In genomic region chr2:168205265-168205664, GRCm38 (mm10) we compare ENCODE assay signal across 8 mouse cellular contexts. TPM values are rescaled to one million over a fixed set of nuclear protein-coding genes. Genes with fewer than 3 reads are reported as not detected.
DNase-seq lines count a peak whose midpoint lies in the region; ATAC-seq and TF ChIP-seq lines count a peak whose summit lies in the region.

No protein-coding gene starts in this region.

- H3K27ac ChIP-seq in embryonic facial prominence, embryonic 14.5 days (replicated peaks; ENCODE audit: low read depth, low read length), result peak overlapping the region; percentile 99
- H3K27ac ChIP-seq in heart, adult 2 months, result peak overlapping the region; percentile 98; the same call in 1 of the 2 replicates
- peak overlapping the region; percentile 99 for H3K27ac ChIP-seq in limb, embryonic 13.5 days
- H3K27ac ChIP-seq in midbrain, embryonic 16.5 days (ENCODE audit: low read length), result peak overlapping the region; percentile 99

- H3K9ac ChIP-seq in embryonic facial prominence, embryonic 14.5 days (ENCODE audit: low read depth, low read length), result peak overlapping the region; percentile 100
- H3K9ac ChIP-seq in heart, adult 2 months (ENCODE audit: low read depth, low read length), result peak overlapping the region; percentile 98
- peak overlapping the region; percentile 100 for H3K9ac ChIP-seq in limb, embryonic 13.5 days
- H3K9ac ChIP-seq in midbrain, embryonic 16.5 days (ENCODE audit: low read depth, low read length), result peak overlapping the region; percentile 100

- peaks cover 23% of the 10 kb centered on the region for H3K4me1 ChIP-seq in embryonic facial prominence, embryonic 14.5 days (ENCODE audit: control insufficient read depth, insufficient read depth, low read length)
- H3K4me1 ChIP-seq in heart, adult 2 months (ENCODE audit: control insufficient read depth, insufficient read depth, low read length), result peaks cover 15% of the 10 kb centered on the region
- H3K4me1 ChIP-seq in limb, embryonic 13.5 days, result peaks cover 38% of the 10 kb centered on the region
- peaks cover 38% of the 10 kb centered on the region for H3K4me1 ChIP-seq in midbrain, embryonic 16.5 days (ENCODE audit: control insufficient read depth, insufficient read depth, low read length)

- WGBS in embryonic facial prominence, embryonic 14.5 days, result 6% methylated on average over 6 of the region's 6 CpGs
- 6% methylated on average over 6 of the region's 6 CpGs for WGBS in heart, adult 2 months
- 4% methylated on average over 6 of the region's 6 CpGs for WGBS in limb, embryonic 13.5 days
- 3% methylated on average over 6 of the region's 6 CpGs for WGBS in midbrain, embryonic 16.5 days

- no peaks in the 10 kb centered on the region for H3K27me3 ChIP-seq in embryonic facial prominence, embryonic 14.5 days (replicated peaks; ENCODE audit: control insufficient read depth, insufficient read depth, low read length)
- H3K27me3 ChIP-seq in heart, adult 2 months (ENCODE audit: control insufficient read depth, insufficient read depth, low read length), result no peaks in the 10 kb centered on the region
- H3K27me3 ChIP-seq in limb, embryonic 13.5 days, result no peaks in the 10 kb centered on the region
- no peaks in the 10 kb centered on the region for H3K27me3 ChIP-seq in midbrain, embryonic 16.5 days (ENCODE audit: control insufficient read depth, insufficient read depth, low read depth, low read length)

- TF ChIP-seq EP300 in heart, adult 2 months (IDR thresholded peaks at IDR 0.05; ENCODE audit: insufficient read depth, low read depth, low read length), result peak; percentile 79

- peak overlapping the region; percentile 59 for H3K4me2 ChIP-seq in embryonic facial prominence, embryonic 14.5 days (ENCODE audit: low read depth, low read length)
- H3K4me2 ChIP-seq in limb, embryonic 13.5 days (replicated peaks), result peak overlapping the region; percentile 88
- peak overlapping the region; percentile 81 for H3K4me2 ChIP-seq in midbrain, embryonic 16.5 days (ENCODE audit: low read length)

- ATAC-seq in embryonic facial prominence, embryonic 14.5 days (ENCODE audit: low read depth), result peak; percentile 47; the same call in 1 of the 2 replicates
- ATAC-seq in limb, embryonic 13.5 days (ENCODE audit: low FRiP score, low read depth), result peak; percentile 45
- ATAC-seq in midbrain, embryonic 16.5 days, result peak; percentile 43; the same call in 1 of the 2 replicates

- TF ChIP-seq POLR2A in heart, adult 2 months (IDR thresholded peaks at IDR 0.05; ENCODE audit: insufficient read depth, low read depth, low read length), result no peak

- peaks cover 12% of the 10 kb centered on the region for H3K79me2 ChIP-seq in heart, adult 2 months (replicated peaks; ENCODE audit: control insufficient read depth, insufficient read depth, low read length)

- peaks cover 37% of the 10 kb centered on the region for H3K36me3 ChIP-seq in embryonic facial prominence, embryonic 14.5 days (ENCODE audit: control insufficient read depth, insufficient read depth, low read length)
- H3K36me3 ChIP-seq in heart, adult 2 months (ENCODE audit: control insufficient read depth, insufficient read depth, low read length), result peaks cover 26% of the 10 kb centered on the region
- H3K36me3 ChIP-seq in limb, embryonic 13.5 days, result peaks cover 50% of the 10 kb centered on the region
- peaks cover 3% of the 10 kb centered on the region for H3K36me3 ChIP-seq in midbrain, embryonic 16.5 days (ENCODE audit: control insufficient read depth, insufficient read depth, low read length)

- peak overlapping the region; percentile 97 for H3K4me3 ChIP-seq in embryonic facial prominence, embryonic 14.5 days (ENCODE audit: low read depth, low read length)
- peak overlapping the region; percentile 60 for H3K4me3 ChIP-seq in heart, adult 2 months
- H3K4me3 ChIP-seq in limb, embryonic 13.5 days, result peak overlapping the region; percentile 100
- H3K4me3 ChIP-seq in midbrain, embryonic 16.5 days (ENCODE audit: low read depth, low read length), result peak overlapping the region; percentile 90

- peak; percentile 99 for DNase-seq in 3T3-L1 (ENCODE audit: low read depth, low spot score)
- DNase-seq in adrenal gland, postnatal 4 days (ENCODE audit: low spot score in 2 of 2), result peak; percentile 63 to 87
- DNase-seq in embryonic facial prominence, embryonic 14.5 days (ENCODE audit: low spot score), result peak; percentile 95
- peak; percentile 74 to 81 for DNase-seq in heart, adult 2 months
- peak; percentile 87 to 90 for DNase-seq in kidney, adult 8-10 months
- peak; percentile 77 to 93 for DNase-seq in spleen, postnatal 10 days (ENCODE audit: low spot score in 2 of 2)

- peak; percentile 86 for TF ChIP-seq CTCF in heart, adult 2 months (IDR thresholded peaks at IDR 0.05)

- H3K9me3 ChIP-seq in embryonic facial prominence, embryonic 14.5 days (ENCODE audit: control insufficient read depth, low read length), result peaks cover 4% of the 10 kb centered on the region; the same call in 1 of the 2 replicates
- no peaks in the 10 kb centered on the region for H3K9me3 ChIP-seq in limb, embryonic 13.5 days
- no peaks in the 10 kb centered on the region for H3K9me3 ChIP-seq in midbrain, embryonic 16.5 days (replicated peaks; ENCODE audit: control insufficient read depth, low read length, poor library complexity, severe bottlenecking)

- intact Hi-C loops in heart, adult 2 months (cut with DNase I), result loop anchor here (5.0 kb wide), 1 partner anchor 93 kb away; no protein-coding TSS in a partner anchor

RNA-seq across cellular contexts. Expression of gene Adnp, which starts 1.6 kb away (rescaled TPM):
- total RNA-seq in adrenal gland, postnatal 4 days (2021), result 10 to 100 TPM; 81.3 to 94.6 TPM
- polyA plus RNA-seq in embryonic facial prominence, embryonic 14.5 days (2014; fragmentation: Nextera tagmentation; extraction: Ambion mirVana), result 2.5 and 3.3 TPM in 2 replicates
- total RNA-seq in heart, adult 2 months (2021), result 10 to 100 TPM; 29.6 to 30.7 TPM
- 7.4 and 11.2 TPM in 2 replicates for polyA plus RNA-seq in heart, adult 2 months (2012; rRNA removed)
- 3.1 and 4.1 TPM in 2 replicates for polyA plus RNA-seq in limb, embryonic 13.5 days (2015; fragmentation: Nextera tagmentation; extraction: Ambion mirVana)
- polyA plus RNA-seq in midbrain, embryonic 16.5 days (2015; fragmentation: Nextera tagmentation; extraction: Ambion mirVana), result 2.7 and 2.8 TPM in 2 replicates

RNA-seq across cellular contexts. Expression of gene Gm20716, which starts 24.9 kb away (rescaled TPM):
- 10 to 100 TPM; 34.4 to 43.4 TPM for total RNA-seq in adrenal gland, postnatal 4 days (2021)
- 21.5 and 22.0 TPM in 2 replicates for polyA plus RNA-seq in embryonic facial prominence, embryonic 14.5 days (2014; fragmentation: Nextera tagmentation; extraction: Ambion mirVana)
- 10 to 100 TPM; 11.5 to 14.7 TPM for total RNA-seq in heart, adult 2 months (2021)
- 4.4 and 15.9 TPM in 2 replicates for polyA plus RNA-seq in heart, adult 2 months (2012; rRNA removed)
- polyA plus RNA-seq in limb, embryonic 13.5 days (2015; fragmentation: Nextera tagmentation; extraction: Ambion mirVana), result 24.5 and 27.1 TPM in 2 replicates
- polyA plus RNA-seq in midbrain, embryonic 16.5 days (2015; fragmentation: Nextera tagmentation; extraction: Ambion mirVana), result 18.2 and 21.7 TPM in 2 replicates

RNA-seq across cellular contexts. Expression of gene Dpm1, which starts 25.1 kb away (rescaled TPM):
- total RNA-seq in adrenal gland, postnatal 4 days (2021), result 100 to 1,000 TPM in 1 of 2 experiments, 10 to 100 TPM in 1; 93.0 to 109 TPM
- 84.6 and 86.6 TPM in 2 replicates for polyA plus RNA-seq in embryonic facial prominence, embryonic 14.5 days (2014; fragmentation: Nextera tagmentation; extraction: Ambion mirVana)
- total RNA-seq in heart, adult 2 months (2021), result 10 to 100 TPM; 77.6 to 88.1 TPM
- 15.8 and 25.5 TPM in 2 replicates for polyA plus RNA-seq in heart, adult 2 months (2012; rRNA removed)
- polyA plus RNA-seq in limb, embryonic 13.5 days (2015; fragmentation: Nextera tagmentation; extraction: Ambion mirVana), result 85.3 and 91.5 TPM in 2 replicates
- 80.3 and 83.4 TPM in 2 replicates for polyA plus RNA-seq in midbrain, embryonic 16.5 days (2015; fragmentation: Nextera tagmentation; extraction: Ambion mirVana)

RNA-seq across cellular contexts. Expression of gene Mocs3, which starts 25.2 kb away (rescaled TPM):
- total RNA-seq in adrenal gland, postnatal 4 days (2021), result 10 to 100 TPM; 13.4 to 13.6 TPM
- 8.8 and 8.9 TPM in 2 replicates for polyA plus RNA-seq in embryonic facial prominence, embryonic 14.5 days (2014; fragmentation: Nextera tagmentation; extraction: Ambion mirVana)
- 1 to 10 TPM; 7.7 to 8.7 TPM for total RNA-seq in heart, adult 2 months (2021)
- polyA plus RNA-seq in heart, adult 2 months (2012; rRNA removed), result 4.0 TPM in 2 replicates
- polyA plus RNA-seq in limb, embryonic 13.5 days (2015; fragmentation: Nextera tagmentation; extraction: Ambion mirVana), result 6.7 and 7.0 TPM in 2 replicates
- polyA plus RNA-seq in midbrain, embryonic 16.5 days (2015; fragmentation: Nextera tagmentation; extraction: Ambion mirVana), result 7.5 and 8.5 TPM in 2 replicates

Comparison
In these comparisons a context has a peak if more than half of its experiments do, and no peak if none do; other contexts are left out.
1. Peak in every context shown above with its lines: DNase-seq, ATAC-seq, H3K4me3 ChIP-seq and H3K27ac ChIP-seq.